Mouse (Mus musculus) erythroblast, embryonic 14.5 days (primary cell): ENCODE data around the gene Pde11a.

Source experiments
- GATA1 ChIP-seq: IDR thresholded peaks from 2 replicates; pipeline ENCODE4 v1.6.1; 2012; ENCODE audit warnings: low read length, inconsistent platforms, mixed read lengths
- TAL1 ChIP-seq: IDR thresholded peaks from 3 replicates; pipeline ENCODE4 v1.6.1; 2012; ENCODE audit warnings: low read length, inconsistent platforms, mixed read lengths

GRCm38 (mm10) chr2:76100597-76100996 lies 238.0 kb downstream of the Pde11a start:
- TF ChIP-seq GATA1 = no peak
- no peak for TF ChIP-seq TAL1
